Mouse (Mus musculus): ENCODE measurements at regions not wholly inside any gene's neighbourhood (a gene's known extent, or its start where the extent isn't known, plus 50 kb on each side); places are given as distances from the start of the nearest gene placed in this dataset.

DNA sequence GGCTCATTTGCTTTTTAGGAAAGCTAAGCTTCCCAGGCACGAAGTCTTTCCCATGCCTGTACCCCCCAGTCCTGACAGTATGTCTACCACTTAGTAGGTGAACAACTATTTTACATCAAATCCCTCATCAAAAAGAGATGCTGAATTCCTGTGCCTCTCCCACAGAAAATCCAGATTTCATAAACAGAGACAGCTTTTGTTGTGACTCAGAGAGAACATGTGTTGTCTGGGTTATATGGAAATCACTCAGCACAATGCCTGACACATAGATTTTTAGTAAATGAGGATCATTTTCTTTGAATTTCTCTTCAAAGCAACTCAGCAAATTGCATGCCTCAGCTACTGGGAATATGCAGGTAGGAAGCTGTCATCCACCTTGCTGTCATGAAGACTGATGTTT, 193.5 kb downstream of the Usp46 start:
- DNase-seq (ENCODE audit: low spot score) = no peak

GRCm38 (mm10) chr5:73875847-73876246, 192.4 kb downstream of the Usp46 start:
- no peak for DNase-seq (ENCODE audit: low spot score)

DNA sequence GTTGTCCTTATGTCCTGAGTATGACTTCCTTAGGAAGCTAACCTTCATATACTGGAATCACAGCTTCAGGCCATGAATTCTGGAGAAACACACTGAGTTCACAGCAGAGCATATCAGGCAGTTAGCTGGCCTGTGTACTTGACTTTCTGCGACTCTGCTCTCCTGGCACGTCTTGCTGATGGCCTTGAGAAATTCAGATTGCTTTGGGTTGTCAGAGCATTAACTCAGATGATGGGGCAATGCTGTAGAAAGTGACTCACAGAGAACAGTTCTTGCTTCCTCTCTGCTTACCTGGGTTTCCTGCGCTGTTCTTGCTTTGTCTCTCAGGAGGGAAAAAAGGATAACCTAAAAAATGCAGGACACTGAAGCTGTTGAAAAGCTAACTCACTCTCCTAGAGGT, 187.3 kb downstream of the Usp46 start:
- no peak for DNase-seq (ENCODE audit: low spot score)

GRCm38 (mm10) chr5:73881941-73882340, 186.3 kb downstream of the Usp46 start:
- DNase-seq (ENCODE audit: low spot score) = no peak

DNA sequence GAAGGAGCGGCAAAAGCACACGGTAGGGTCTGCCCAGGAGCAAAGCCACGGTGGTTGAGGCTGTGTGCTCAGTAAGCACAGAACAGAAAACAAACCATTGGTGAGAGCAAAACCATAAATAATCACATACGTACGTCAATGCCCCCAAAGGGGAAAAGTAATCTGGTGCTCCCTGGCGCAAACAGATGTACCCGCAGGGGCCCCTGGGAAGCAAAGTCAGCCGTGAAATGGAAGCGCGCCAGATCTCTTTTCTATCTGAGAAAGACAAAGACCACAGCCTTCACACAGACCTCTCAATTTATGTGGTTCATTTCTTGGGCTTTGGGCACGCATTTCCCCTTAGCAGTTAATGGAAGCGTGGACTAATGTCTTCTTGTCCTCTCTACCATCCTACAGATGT, 183.2 kb downstream of the Usp46 start:
- DNase-seq (ENCODE audit: low spot score) = no peak

DNA sequence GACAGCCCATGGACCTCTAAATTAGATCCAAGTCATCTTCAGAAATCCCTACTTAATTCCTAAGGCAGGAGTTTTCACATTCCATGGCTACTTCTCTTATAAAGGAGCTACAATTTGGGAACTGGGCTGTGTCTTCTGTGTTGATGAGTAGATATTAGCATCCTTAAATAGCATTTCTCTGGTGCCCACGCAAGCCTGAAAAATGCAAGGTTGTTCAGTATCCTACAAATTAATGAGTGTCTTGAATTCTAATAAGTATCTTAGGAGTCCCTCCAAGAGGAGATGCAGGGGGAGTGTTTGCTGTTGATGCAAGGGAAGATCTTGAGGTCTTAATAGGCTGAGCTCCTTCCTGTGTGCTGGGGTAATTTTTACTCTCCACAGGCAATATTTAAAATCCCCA, 182.5 kb downstream of the Usp46 start:
- DNase-seq (ENCODE audit: low spot score) = no peak

GRCm38 (mm10) chr5:73887306-73887958, 180.8 kb downstream of the Usp46 start:
- no peak for DNase-seq (ENCODE audit: low spot score)

- DNase-seq (ENCODE audit: low spot score) = no peak
Measured at GRCm38 (mm10) chr5:73888391-73888790, 179.8 kb downstream of the Usp46 start.

DNA sequence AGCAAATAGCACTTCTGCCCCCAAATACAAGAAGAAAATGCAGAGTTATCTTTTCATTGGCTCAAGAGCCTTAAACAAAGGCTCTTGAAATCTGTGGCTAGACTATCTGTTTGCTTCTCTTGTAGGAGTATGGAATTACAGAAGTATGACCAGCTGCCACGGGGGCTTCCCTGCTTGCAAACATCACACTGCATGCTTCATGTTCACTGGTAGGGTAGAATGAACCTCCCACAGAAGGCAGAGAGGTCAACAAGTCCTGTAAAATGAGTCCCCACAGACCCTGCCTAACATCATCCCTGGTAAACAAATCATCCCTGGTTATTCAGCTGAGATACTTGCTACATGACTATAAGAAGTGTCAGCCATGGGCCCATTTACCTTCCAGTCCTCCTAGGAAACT, 178.9 kb downstream of the Usp46 start:
- no peak for DNase-seq (ENCODE audit: low spot score)

DNA sequence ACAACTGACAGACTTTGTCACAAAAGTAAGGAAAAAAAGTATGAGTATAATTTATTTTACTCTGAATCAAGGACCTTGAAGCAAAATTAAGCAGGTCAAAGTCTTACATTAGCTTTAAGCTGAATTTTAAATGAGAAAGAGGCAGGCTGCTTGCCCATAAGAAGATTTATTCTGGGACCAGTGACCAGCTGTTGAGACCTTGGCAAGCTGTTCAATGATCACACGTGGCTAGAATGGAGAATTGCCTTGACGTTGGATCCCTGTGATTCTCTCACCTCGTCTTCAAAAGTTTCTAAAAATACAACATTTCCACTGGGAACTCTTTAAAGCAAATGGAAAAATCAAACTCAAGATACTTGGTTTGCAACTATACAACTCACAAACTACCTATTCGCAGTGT, 177.3 kb downstream of the Usp46 start:
- DNase-seq (ENCODE audit: low spot score) = no peak

DNA sequence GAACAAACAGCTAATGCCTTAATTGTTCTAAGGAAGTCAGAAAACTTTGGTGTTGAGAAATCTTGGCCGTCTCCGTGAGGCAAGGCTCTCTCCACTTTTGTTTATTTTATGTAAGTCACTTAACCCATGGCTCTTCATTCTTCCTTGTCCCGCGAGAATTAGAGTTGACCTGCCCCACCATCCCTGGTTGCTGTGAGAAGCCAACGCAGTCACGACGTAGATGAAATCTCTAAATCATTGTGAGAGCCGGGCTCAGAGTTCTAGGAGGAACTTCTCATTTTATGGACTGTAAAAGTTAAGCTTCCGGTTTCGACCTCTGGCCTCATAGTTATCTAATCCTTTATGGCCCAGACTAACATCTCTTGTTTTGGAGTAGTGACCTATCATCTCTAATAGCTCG, 176.6 kb downstream of the Usp46 start:
- no peak for DNase-seq (ENCODE audit: low spot score)

GRCm38 (mm10) chr5:73892440-73893225, 175.6 kb downstream of the Usp46 start:
- DNase-seq (ENCODE audit: low spot score) = no peak

- DNase-seq (ENCODE audit: low spot score) = no peak
Measured at GRCm38 (mm10) chr5:73895186-73895585, 173.0 kb downstream of the Usp46 start.

DNA sequence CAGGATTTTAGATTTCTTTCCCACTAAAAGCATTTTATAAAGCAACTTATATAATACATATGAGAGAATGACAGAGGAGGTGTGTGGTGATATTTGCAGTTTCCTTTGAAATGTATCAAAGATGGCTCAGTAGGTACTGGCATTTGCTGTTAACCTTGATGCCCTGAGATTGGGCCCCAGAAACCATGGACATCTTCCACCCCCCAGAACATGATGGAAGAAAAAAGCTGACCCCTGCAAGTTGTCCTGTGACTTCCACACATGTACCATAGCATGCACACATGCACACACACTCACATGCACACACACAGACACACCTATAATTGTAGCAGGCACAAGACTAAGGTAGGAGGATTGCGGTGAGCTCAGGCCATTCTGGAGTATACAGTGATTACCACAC, 171.4 kb downstream of the Usp46 start:
- no peak for DNase-seq (ENCODE audit: low spot score)

DNA sequence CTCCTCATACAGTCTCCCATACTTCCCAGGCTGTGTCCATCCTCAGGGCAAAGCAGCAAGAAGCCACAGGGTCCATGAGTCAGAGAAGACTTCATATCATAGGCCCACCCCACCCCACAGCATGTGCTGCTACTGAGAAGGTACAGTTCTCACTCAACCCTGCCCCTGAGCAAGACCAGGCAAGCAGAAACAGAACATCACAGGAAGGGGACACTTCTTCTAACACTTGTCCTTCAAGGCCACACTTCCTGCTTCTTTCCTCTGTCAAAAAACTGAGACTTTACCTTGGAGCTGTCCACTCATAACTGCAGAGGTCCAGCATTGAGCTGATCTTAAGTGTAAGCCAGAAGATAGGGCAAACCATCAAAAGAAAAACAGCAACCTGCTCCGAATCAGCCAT, 166.6 kb downstream of the Usp46 start:
- no peak for DNase-seq (ENCODE audit: low spot score)

DNA sequence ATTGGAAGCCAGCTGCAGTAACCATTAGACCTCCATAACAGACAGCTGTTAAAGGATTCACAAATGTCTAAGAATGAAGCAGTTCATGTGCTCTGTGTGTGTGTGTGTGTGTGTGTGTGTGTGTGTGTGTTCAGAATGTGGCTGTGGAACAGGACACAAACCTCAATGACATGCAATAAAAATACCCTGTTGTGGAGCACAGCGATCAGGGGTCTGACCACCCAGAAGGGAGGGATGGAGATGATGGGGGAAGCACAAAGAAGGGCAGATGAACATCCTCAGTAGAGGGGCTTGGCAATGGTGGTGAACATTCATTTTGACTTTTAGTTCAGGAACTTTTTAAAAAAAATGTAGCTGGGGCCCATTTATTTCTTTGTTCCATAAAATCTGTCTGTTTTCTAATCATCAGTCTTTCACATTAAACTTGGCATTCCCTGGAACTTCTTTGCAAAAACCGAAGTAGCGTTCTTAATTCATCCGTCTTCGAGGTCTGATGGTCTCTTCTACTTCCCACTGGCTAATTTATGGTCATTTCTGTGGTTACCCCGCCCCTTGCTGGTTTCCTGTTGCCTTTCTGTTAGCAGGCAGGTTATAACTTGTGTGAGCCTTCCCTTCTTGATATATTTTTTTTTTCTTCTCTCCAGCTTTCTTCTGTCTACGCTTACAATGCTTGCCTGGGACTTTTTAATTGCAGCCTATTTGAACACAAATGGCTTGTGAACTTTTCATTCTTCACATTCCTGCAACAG, 165.6 kb downstream of the Usp46 start:
- DNase-seq (ENCODE audit: low spot score) = no peak

DNA sequence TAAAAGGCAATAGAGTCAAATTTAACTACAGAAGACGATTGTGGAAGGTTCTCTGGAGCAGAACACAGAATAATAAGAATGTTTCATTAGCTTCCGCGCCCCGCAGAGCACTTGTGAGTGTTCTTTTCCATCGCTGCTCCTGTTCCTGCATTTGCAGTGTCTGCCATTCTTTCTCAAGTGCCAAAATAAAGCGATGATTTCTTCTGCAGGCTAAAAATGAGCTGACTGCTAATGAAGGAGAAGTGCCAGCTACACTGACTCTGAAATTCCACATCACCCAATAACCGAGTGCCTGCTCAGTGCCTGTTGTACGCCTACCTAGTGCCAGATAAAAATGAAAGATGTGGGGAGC, 165.0 kb downstream of the Usp46 start:
- DNase-seq (ENCODE audit: low spot score) = peak; percentile 24

GRCm38 (mm10) chr5:73904146-73904811, 164.0 kb downstream of the Usp46 start:
- no peak for DNase-seq (ENCODE audit: low spot score)

DNA sequence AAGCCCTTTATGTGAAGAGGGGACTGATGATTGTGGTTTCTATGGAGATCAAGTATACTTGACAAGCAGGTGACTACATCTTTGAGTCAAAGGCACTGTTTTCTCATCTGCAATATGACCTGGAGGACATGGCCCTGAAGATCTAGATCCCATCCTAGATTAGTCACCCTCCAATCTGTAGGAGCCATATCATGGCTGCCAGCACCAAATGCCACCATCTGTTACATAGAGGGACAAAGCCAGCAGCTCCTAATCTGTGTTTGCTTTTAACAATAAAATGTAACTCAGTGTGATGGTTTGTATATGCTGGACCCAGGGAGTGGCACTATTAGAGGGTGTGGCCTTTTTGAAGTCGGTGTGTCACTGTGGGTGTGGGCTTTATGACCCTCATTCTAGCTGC, 156.1 kb downstream of the Usp46 start:
- no peak for DNase-seq (ENCODE audit: low spot score)

DNA sequence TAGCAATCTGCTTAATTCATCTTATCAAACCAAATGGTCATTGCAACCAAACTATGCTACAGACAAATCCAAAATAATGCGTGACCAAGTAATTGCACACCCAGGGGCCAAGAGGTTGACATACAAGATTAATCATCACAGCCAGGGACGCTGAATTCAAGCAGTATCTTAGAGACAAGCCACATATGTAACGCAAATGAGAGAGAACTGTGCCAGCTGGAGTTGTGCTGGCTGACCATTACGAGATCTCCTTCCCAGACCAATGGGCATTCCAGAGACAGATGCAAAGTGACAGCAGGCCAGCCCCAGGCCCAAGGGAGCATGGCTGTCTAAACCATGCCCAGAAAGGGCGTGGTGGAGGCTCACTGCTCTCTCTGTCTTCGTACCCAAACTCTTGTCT, 155.1 kb downstream of the Usp46 start:
- DNase-seq (ENCODE audit: low spot score) = no peak

DNA sequence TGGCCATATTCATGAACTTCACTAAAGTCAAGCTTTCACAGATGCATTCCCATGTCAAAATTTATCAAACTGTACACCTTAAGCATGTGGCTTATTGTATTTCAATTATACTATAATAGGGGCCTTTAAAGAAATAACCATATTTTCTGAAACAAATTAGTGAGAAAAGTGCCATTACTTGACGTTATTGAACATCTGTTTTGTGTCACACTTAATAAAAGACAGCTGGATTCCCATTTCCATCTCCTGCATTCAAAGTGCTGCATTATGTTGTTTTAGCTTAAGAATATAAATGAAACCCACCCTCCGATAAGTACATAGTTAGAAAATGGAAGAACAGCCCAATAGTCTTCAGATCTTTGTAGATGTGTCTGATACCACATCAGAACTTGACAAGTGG, 150.2 kb downstream of the Usp46 start:
- DNase-seq (ENCODE audit: low spot score) = no peak

DNA sequence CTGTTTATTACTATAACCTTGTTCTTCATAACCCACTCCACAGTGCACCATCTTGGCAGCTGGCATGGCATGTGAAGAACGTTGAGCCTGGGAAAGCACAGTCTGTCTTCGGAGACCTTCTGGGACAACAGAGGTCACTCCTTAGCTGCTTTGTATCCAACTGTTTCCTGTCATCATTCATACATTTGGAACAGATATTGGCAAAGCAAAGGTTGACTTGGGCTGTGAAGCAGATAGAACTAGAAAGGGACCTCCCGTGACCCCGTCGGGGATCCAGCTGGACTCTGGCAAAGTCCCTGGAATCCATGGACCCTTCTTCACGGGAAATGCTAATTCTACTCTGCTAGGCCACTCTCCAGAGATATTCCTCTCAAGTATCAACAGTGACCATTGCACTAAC, 148.3 kb downstream of the Usp46 start:
- DNase-seq (ENCODE audit: low spot score) = no peak

- DNase-seq (ENCODE audit: low spot score) = no peak
Measured at GRCm38 (mm10) chr5:73927534-73927933, 140.7 kb downstream of the Usp46 start.

Measured in layer of hippocampus, adult 9-10 months (tissue).